Mouse (Mus musculus) hindlimb bud, embryonic 11.5 days (tissue): ENCODE results near the gene Naxe.

Source experiments
- DNase-seq: peaks from one replicate; pipeline ENCODE4 v3.0.0-alpha.2; 2012; ENCODE audit warnings: low read depth, low spot score; ENCODE audit errors: extremely low spot score

Naxe gene

GRCm38 (mm10) chr3:88068386-88068785 is 10.1 kb upstream of the Naxe start:
- no peak for DNase-seq

GRCm38 (mm10) chr3:88057030-88057429 is 1.3 kb downstream of the Naxe start:
- no peak for DNase-seq

- DNase-seq = no peak
These were observed 8.8 kb downstream of the Naxe start for GRCm38 (mm10) chr3:88049532-88049931.

GRCm38 (mm10) chr3:88042661-88043421 is 15.5 kb downstream of the Naxe start, which contains the start of gene Gpatch4:
Gpatch4 (plus strand) TSS chr3:88043108.
- DNase-seq = peak; percentile 98

GRCm38 (mm10) chr3:88035561-88036293 is 22.6 kb downstream of the Naxe start:
- DNase-seq = no peak

- DNase-seq = no peak
These were observed 24.8 kb downstream of the Naxe start for GRCm38 (mm10) chr3:88033506-88033905.

GRCm38 (mm10) chr3:88030608-88031395 is 27.5 kb downstream of the Naxe start:
- no peak for DNase-seq

- DNase-seq = no peak
These were observed 30.7 kb downstream of the Naxe start, which contains the start of gene Hapln2 for GRCm38 (mm10) chr3:88027434-88028186. Hapln2 (minus strand) TSS chr3:88027583.

- DNase-seq = no peak
These were observed 31.5 kb downstream of the Naxe start for GRCm38 (mm10) chr3:88026823-88027222.

GRCm38 (mm10) chr3:88023192-88024074 is 34.9 kb downstream of the Naxe start:
- DNase-seq = no peak

- DNase-seq = no peak
These were observed 35.7 kb downstream of the Naxe start for GRCm38 (mm10) chr3:88022322-88023191.

- DNase-seq = no peak
These were observed 47.5 kb downstream of the Naxe start for GRCm38 (mm10) chr3:88010634-88011265.
